Mouse (Mus musculus): ENCODE measurements around the gene Lrrc27. TPM values are rescaled to one million over a fixed set of nuclear protein-coding genes. Genes with fewer than 3 reads are reported as not detected.

Gene Lrrc27
- polyA plus RNA-seq, 1 experiment from 2014 or later, result 3.4 TPM

DNA sequence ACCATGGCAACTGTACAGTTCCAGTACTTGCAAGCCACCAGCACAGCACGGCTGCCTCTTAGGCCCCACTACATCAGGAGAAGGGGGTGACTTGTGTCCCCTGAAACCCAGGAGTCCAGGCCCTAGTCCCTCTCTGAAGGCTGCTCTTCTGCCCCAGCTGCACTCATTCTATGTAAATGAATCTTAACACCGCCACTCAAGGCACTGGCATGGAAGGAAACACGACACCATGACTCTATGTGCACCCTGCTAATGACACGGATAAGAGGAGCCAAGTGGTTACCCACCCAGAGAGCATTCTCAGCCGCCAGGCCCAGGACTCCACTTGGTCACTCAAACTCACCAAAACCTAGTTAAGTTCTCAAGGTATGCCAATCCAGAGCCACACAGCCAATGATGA is 26.8 kb upstream of the Lrrc27 start:
- no peak for TF ChIP-seq CTCF (IDR thresholded peaks at IDR 0.05; ENCODE audit: low read depth)
- no peaks in the 10 kb centered on the region for H3K36me3 ChIP-seq (ENCODE audit: insufficient read depth)
- no peaks in the 10 kb centered on the region for H3K4me1 ChIP-seq (ENCODE audit: insufficient read depth)
- 28% methylated on average over 5 of the region's 5 CpGs for WGBS
- peaks cover 28% of the 10 kb centered on the region for H3K27me3 ChIP-seq (ENCODE audit: insufficient read depth, low read length)
- H3K9me3 ChIP-seq (ENCODE audit: low read depth, low read length), result no peaks in the 10 kb centered on the region
- H3K27ac ChIP-seq (ENCODE audit: low read depth), result no peak overlapping the region
- no peak overlapping the region for H3K4me3 ChIP-seq (ENCODE audit: low read depth, low read length)
- no peak overlapping the region for H3K9ac ChIP-seq
- ATAC-seq (ENCODE audit: insufficient read depth), result no peak
- DNase-seq, result no peak
- H3K4me2 ChIP-seq, result no peak overlapping the region

DNA sequence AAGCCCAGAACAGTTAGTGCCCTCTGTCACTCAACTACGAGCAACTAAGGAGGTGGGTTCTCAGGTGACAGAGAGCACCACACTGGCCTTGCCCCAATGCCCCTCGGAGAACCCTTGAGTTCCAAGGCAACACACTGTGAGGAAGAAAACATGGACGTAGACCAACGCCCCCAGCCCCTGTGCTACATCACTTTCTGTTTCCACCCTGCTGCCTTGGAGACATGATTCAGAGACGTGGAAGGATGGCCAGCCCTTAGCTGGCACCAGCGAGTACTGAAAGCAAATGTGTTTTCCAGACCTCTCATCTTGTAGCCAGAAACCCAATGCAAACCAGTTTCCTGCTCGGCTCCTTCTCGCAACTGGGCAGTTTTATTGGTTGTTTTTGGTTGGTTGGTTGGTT is 26.4 kb upstream of the Lrrc27 start:
- no peaks in the 10 kb centered on the region for H3K4me1 ChIP-seq (ENCODE audit: insufficient read depth)
- H3K27ac ChIP-seq (ENCODE audit: low read depth), result no peak overlapping the region
- H3K9ac ChIP-seq, result no peak overlapping the region
- H3K4me2 ChIP-seq, result no peak overlapping the region
- TF ChIP-seq CTCF (IDR thresholded peaks at IDR 0.05; ENCODE audit: low read depth), result no peak
- ATAC-seq (ENCODE audit: insufficient read depth), result no peak
- no peak overlapping the region for H3K4me3 ChIP-seq (ENCODE audit: low read depth, low read length)
- 74% methylated on average over 8 of the region's 8 CpGs for WGBS
- DNase-seq, result no peak
- H3K36me3 ChIP-seq (ENCODE audit: insufficient read depth), result no peaks in the 10 kb centered on the region
- no peaks in the 10 kb centered on the region for H3K9me3 ChIP-seq (ENCODE audit: low read depth, low read length)
- peaks cover 28% of the 10 kb centered on the region for H3K27me3 ChIP-seq (ENCODE audit: insufficient read depth, low read length)

DNA sequence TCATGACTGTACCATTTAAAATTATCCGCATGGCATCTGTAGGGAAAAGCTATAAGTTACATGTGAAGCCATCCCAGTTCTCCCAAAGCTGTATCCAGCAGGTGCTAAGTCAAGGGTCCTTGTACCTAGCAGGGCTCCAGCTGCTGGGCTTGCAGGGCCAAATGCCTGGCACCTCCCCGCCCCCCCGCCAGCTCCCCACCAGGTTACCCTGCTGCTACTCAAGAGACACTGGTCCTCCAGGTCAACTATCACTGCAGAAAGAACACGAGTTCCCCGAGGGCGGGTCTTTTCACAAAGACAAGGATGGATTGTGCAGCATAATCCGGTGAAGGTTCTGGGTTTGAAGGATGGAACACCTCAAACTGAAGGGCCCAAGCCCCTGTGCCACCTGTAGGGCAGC is 25.5 kb upstream of the Lrrc27 start:
- TF ChIP-seq CTCF (IDR thresholded peaks at IDR 0.05; ENCODE audit: low read depth), result no peak
- Histone ChIP-seq H3K9me3 (ENCODE audit: low read depth, low read length) (no peaks in the 10 kb centered on the region), H3K4me1 (ENCODE audit: insufficient read depth) (no peaks in the 10 kb centered on the region), H3K27ac (ENCODE audit: low read depth) (no peak overlapping the region), H3K4me2 (peak overlapping the region; percentile 98), H3K27me3 (ENCODE audit: insufficient read depth, low read length) (peaks cover 28% of the 10 kb centered on the region), H3K4me3 (ENCODE audit: low read depth, low read length) (peak overlapping the region; percentile 66), H3K9ac (no peak overlapping the region), H3K36me3 (ENCODE audit: insufficient read depth) (no peaks in the 10 kb centered on the region)
- DNase-seq (no peak), ATAC-seq (ENCODE audit: insufficient read depth) (no peak)
- WGBS, result 33% methylated on average over 7 of the region's 7 CpGs

DNA sequence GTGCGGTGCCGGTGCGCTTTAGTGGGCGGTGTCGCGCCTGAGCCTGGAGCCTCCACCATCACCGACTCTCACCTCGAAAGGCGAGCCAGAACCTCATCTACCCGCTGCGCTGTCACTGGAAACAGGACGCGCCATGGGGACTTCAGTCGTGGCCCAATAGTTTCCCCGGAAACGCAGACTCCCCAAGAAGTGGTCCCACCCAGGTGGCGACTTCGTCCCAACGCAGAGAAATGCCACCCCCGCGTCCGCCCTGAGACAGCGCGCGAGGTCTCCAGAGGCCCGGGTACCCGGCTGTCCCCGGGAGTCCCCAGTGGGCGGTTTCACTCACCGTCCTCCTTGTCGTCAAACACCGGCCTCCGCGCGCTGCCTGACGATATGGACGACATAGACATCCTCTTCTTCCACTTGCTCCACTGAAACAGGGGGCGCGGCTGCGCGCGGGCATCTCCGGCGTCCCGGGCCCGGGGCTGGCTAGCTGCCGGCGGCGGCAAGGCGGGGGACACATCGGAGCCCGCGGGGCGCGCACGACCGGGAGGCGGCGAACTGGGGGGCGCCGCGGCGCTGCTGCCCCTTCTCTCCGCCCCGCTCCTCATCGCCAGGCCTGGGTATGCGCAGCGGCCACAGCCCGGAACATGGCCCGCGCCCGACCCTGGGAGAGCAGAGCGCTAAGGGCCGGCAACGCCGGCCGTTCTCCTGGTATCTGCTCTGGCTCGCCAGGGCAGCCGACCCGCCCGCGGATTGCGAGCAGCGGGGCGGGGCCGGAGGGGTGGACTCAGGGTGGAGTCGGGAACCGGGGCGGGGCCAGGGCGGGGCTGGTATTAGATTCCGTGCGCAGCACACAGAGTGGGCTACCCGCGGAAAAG is 24.8 kb upstream of the Lrrc27 start:
- Histone ChIP-seq H3K9ac (peak overlapping the region; percentile 42), H3K4me2 (peak overlapping the region; percentile 98), H3K4me1 (ENCODE audit: insufficient read depth) (no peaks in the 10 kb centered on the region), H3K27ac (ENCODE audit: low read depth) (no peak overlapping the region), H3K36me3 (ENCODE audit: insufficient read depth) (no peaks in the 10 kb centered on the region), H3K9me3 (ENCODE audit: low read depth, low read length) (no peaks in the 10 kb centered on the region), H3K4me3 (ENCODE audit: low read depth, low read length) (peak overlapping the region; percentile 66), H3K27me3 (ENCODE audit: insufficient read depth, low read length) (peaks cover 28% of the 10 kb centered on the region)
- TF ChIP-seq CTCF (IDR thresholded peaks at IDR 0.05; ENCODE audit: low read depth), result no peak
- peak; percentile 91 for DNase-seq
- ATAC-seq (ENCODE audit: insufficient read depth), result peak; percentile 99
- under 1% methylated on average over 82 of the region's 94 CpGs for WGBS

DNA sequence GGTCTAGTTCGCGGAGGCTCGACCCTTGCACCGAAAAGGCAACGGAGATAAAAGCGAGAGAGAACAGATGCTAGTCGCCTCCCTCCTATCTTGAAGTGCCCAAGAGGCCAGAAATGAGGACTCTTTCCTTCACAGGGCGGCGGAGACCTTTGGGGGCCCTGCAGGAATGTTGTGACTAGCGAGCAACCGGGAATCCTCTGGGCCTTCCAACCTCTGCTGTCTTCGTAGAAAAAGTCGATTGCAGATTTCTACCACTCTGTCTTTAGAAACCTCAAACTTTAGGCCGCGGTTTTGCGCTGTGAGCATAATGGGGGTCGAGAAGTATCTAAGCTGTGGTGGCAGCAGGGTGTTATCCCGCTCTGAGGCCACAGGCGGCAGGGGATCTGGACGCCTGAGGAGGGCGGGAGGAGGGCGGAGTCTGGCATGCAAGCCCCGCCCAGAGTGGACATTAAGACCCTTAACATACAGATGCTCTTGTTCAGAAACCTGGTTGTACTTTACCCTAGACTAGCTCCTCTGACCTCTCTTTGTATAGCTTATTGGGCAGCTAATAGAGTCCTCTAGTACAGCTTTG is 24.1 kb upstream of the Lrrc27 start:
- peak; percentile 54; the same call in 1 of the 2 replicates for TF ChIP-seq CTCF (IDR thresholded peaks at IDR 0.05; ENCODE audit: low read depth)
- ATAC-seq (ENCODE audit: insufficient read depth) (peak; percentile 88), DNase-seq (peak; percentile 80)
- Histone ChIP-seq H3K4me1 (ENCODE audit: insufficient read depth) (no peaks in the 10 kb centered on the region), H3K4me3 (ENCODE audit: low read depth, low read length) (peak overlapping the region; percentile 66), H3K9ac (peak overlapping the region; percentile 42), H3K27ac (ENCODE audit: low read depth) (no peak overlapping the region), H3K36me3 (ENCODE audit: insufficient read depth) (no peaks in the 10 kb centered on the region), H3K4me2 (peak overlapping the region; percentile 98), H3K9me3 (ENCODE audit: low read depth, low read length) (no peaks in the 10 kb centered on the region), H3K27me3 (ENCODE audit: insufficient read depth, low read length) (peaks cover 28% of the 10 kb centered on the region)
- under 1% methylated on average over 23 of the region's 23 CpGs for WGBS

DNA sequence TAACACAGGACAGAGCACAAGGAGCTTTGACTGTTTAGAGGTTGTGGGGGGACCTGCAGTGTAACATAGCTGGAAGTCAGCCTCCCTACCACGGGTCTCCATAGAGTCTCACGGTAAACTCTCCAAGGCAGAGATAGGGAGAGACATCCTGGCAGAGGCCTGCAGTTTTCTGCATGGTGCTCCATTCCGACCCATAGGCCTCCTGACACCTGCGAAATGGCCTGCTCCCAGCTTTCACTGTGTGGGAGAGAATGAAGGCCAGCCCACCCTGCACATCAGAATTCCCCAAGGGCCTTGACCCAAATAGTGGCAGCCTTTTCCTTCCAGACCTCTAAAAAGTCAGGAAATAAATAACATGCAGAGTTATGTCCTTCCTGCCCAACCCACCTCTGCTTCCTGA is 22.2 kb upstream of the Lrrc27 start:
- Histone ChIP-seq H3K9me3 (ENCODE audit: low read depth, low read length) (no peaks in the 10 kb centered on the region), H3K9ac (no peak overlapping the region), H3K27ac (ENCODE audit: low read depth) (no peak overlapping the region), H3K4me3 (ENCODE audit: low read depth, low read length) (no peak overlapping the region), H3K36me3 (ENCODE audit: insufficient read depth) (no peaks in the 10 kb centered on the region), H3K27me3 (ENCODE audit: insufficient read depth, low read length) (peaks cover 25% of the 10 kb centered on the region), H3K4me1 (ENCODE audit: insufficient read depth) (no peaks in the 10 kb centered on the region), H3K4me2 (no peak overlapping the region)
- ATAC-seq (ENCODE audit: insufficient read depth) (no peak), DNase-seq (no peak)
- no peak for TF ChIP-seq CTCF (IDR thresholded peaks at IDR 0.05; ENCODE audit: low read depth)
- WGBS, result 78% methylated on average over 4 of the region's 4 CpGs

DNA sequence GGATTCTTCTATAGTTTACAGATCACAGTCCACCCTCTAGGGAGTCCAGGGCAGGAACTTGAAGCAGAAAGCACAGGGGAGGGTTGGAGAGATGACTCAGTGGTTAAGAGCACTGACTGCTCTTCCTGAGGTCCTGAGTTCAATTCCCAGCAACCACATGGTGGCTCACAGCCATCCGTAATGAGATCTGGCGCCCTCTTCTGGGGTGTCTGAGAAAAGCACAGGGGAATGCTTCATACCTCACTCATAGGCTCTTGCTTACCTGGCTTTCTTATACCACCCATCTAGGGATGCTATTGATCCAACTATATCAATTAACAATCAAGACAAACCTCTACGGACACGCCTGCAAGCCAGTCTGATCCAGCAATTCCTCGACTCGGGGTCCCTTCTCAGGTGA is 21.2 kb upstream of the Lrrc27 start:
- no peak for ATAC-seq (ENCODE audit: insufficient read depth)
- Histone ChIP-seq H3K9me3 (ENCODE audit: low read depth, low read length) (no peaks in the 10 kb centered on the region), H3K9ac (no peak overlapping the region), H3K4me3 (ENCODE audit: low read depth, low read length) (no peak overlapping the region), H3K36me3 (ENCODE audit: insufficient read depth) (no peaks in the 10 kb centered on the region), H3K4me2 (no peak overlapping the region), H3K27ac (ENCODE audit: low read depth) (no peak overlapping the region), H3K27me3 (ENCODE audit: insufficient read depth, low read length) (peaks cover 17% of the 10 kb centered on the region), H3K4me1 (ENCODE audit: insufficient read depth) (no peaks in the 10 kb centered on the region)
- peak; percentile 27; the same call in 1 of the 2 replicates for TF ChIP-seq CTCF (IDR thresholded peaks at IDR 0.05; ENCODE audit: low read depth)
- 67% methylated on average over 6 of the region's 6 CpGs for WGBS
- DNase-seq, result no peak

Data from lung, embryonic 14.5 days (tissue).